Mouse (Mus musculus) myocyte (in vitro differentiated cells): ENCODE measurements around the gene Wfikkn2.

ENCODE experiments used
- CEBPB ChIP-seq: IDR thresholded peaks from 2 replicates; pipeline ENCODE4 v1.6.1; 2011; ENCODE audit warnings: mild to moderate bottlenecking, moderate library complexity; ENCODE audit not compliant: poor library complexity, insufficient read depth, severe bottlenecking
- E2F4 ChIP-seq: IDR thresholded peaks from one replicate; pipeline ENCODE4 v1.6.1; 2011; ENCODE audit warnings: mild to moderate bottlenecking, control low read depth, moderate library complexity; ENCODE audit not compliant: insufficient read depth
- MYOD1 ChIP-seq, 3 experiments: IDR thresholded peaks; one replicate each; pipeline ENCODE4 v1.6.1; 2011; ENCODE audit warnings: control low read depth in 2 of 3, low read depth in 2 of 3, mild to moderate bottlenecking in 2 of 3, moderate library complexity in 1 of 3; ENCODE audit not compliant: insufficient read length in 2 of 3, control insufficient read depth in 1 of 3
- POLR2A ChIP-seq: IDR thresholded peaks from one replicate; pipeline ENCODE4 v1.6.1; 2011; ENCODE audit warnings: low read depth, mild to moderate bottlenecking, control low read depth, moderate library complexity; ENCODE audit not compliant: insufficient read length
- POLR2AphosphoS2 ChIP-seq: IDR thresholded peaks from one replicate; pipeline ENCODE4 v1.6.1; 2011; ENCODE audit warnings: low read depth, control low read depth; ENCODE audit not compliant: insufficient read length
- SRF ChIP-seq: IDR thresholded peaks from one replicate; pipeline ENCODE4 v1.6.1; 2011; ENCODE audit warnings: low read depth; ENCODE audit not compliant: control insufficient read depth, insufficient read length
- TCF12 ChIP-seq: IDR thresholded peaks from one replicate; pipeline ENCODE4 v1.6.1; 2011; ENCODE audit warnings: mild to moderate bottlenecking, control low read depth; ENCODE audit not compliant: poor library complexity, insufficient read depth, severe bottlenecking
- USF1 ChIP-seq: IDR thresholded peaks from one replicate; pipeline ENCODE4 v1.6.1; 2011; ENCODE audit warnings: low read depth, mild to moderate bottlenecking, control low read depth, moderate library complexity

DNA sequence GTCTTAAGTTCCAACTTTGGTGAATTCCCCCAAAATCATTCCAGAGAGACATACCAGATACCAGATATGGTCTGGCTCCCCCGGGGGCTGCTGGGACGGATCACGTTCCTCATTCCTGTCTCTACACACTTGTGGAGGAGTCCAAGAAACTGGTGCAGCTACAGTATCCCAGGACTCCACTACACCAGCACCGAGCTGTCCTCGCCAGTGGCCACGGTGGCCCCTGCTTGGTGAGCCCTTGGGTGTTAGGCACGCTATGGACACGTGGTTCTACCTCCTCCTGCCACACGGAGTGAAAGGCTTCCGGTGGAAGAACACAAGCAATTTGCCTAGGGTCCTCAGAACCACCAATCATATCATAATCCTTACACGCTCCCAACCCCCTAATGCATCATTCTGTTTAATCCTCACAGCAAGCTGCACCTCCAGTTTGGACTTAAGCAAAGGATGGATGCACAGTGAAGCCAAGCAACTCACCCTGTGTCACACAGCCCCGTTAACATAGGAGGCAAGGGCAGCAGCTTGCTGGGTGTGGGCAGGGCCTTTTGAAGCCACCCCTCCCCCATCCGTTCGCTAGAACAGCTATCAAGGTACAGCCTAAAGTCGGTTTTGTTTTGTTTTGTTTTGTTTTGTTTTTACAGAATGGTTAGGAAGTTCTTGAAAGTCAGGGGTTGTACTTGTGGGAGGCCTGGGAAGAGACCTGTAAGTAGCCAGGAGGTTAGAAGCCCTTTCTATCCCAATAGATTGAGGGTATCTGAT lies 2.2 kb downstream of the Wfikkn2 start:
- TF ChIP-seq CEBPB (no peak), POLR2AphosphoS2 (no peak), E2F4 (no peak), POLR2A (no peak), SRF (no peak), USF1 (no peak), TCF12 (no peak), MYOD1 (IDR thresholded peaks at IDR 0.05; ENCODE audit: control insufficient read depth in 1 of 3, insufficient read length in 2 of 3, low read depth in 2 of 3) (no peak)
